Mouse (Mus musculus) MEL-GATA-1-ER (cell line): Measurements from ENCODE around the gene Prm1.
"Not testable (repeated sequence)": the region's sequence is repeated elsewhere in the genome, so short reads cannot be mapped to it uniquely, and the experiment has no call there.

Experiments
- DNase-seq: peaks from one replicate; pipeline ENCODE4 v3.0.0-alpha.2; 2012; ENCODE audit warnings: low read depth; ENCODE audit errors: extremely low read depth

Prm1 gene

DNA sequence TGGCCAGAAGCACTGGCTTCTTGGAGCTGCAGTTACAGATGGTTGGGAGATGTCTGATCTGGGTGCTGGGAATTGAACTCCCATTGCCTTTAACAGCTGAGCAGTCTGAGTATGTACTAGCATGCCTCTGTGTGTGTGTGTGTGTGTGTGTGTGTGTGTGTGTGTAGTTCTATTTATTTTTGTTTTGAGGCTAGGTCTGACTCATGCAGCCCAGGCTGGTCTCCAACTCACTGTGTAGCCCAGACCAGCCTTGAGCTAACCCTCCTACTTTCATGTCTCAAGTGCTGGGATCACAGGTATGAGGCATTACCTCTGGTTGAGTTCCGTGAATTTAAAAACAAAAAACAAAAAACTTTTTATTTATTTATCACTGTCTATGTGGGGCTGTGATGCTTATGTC is 18.9 kb upstream of the Prm1 start:
- DNase-seq: no peak

DNA sequence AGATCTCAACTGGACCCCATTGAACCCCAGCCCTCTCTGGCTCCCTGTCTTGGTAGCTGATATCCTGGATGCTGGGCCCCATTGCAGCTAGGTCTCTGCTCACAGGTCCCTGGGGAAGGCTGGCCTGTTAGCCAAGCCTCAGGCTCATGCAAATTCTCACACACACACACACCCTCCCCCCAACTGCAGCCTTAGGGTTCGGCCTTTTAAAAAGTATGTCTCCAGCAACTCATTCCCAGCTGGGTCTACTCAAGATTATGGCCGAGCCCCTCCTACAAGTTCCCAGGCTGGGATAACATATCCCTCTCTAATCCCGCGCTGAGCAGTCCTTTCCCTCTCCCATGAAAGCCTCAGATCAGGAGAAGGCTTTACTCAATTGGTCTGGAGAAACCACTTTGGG is 15.7 kb upstream of the Prm1 start:
- no peak for DNase-seq

DNA sequence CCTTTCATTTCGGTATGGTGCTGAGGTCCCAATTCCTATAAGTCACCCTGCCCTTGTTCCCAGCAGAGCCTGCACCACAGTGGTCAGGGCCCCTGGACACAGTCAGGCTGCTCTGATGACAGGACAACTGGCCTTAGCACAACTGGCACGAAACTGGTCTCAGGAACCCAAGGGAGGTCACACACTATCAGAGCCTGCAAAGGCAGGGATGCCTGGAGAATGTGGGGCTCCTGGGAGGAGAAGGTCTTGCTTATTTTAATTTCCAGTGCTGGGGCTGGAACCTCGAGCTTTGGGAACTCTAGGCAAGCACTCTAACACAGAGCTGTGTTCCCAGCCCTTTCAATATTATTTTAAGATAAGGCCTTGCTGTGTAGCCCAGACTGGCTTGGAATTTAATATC is 14.3 kb upstream of the Prm1 start:
- no peak for DNase-seq

DNA sequence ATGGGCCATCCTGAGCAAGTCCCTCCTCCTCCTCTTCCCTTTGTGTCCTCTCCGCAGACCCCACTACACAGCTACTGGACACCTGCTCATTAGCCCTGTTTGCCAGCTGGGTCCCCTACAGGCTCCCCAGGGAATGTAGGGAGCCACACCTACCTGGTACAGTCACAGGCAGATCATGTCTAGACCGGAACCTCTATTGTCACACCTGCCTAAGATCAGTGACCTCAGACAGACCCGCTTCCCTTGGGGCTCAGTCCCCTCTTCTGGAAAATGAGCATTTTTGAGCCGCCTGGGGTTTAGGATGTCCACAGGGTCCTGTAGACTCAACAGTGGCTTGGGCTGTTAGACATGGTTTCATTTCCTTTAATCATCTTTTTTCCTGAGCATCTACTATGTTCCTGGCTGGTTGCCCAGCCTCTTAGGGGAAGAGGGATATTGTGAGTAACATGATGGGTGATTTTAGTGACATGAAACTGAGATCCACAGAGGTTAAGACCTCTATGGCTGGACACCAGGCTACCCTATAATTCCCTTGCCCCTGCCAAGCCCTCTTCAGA is 13.0 kb upstream of the Prm1 start:
- DNase-seq: no peak

DNA sequence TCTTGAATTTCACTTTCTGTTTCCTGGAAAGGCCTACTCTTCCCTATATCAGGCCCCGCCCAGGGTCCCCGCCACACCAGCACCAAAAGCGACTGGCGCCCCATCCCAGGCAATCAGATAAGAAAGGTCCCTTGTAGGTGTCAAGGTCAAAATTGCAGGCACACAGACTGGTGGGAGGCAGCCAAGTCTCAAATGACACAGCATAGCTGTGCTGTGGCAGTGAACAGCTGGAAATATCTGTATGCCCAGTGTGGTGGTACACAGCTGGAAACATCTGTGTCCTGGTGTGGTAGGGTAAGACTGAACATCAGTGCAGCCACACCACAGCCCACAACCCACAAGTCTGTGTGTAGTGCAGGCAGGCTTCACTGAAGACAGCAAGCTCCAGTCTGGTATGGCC is 9.2 kb upstream of the Prm1 start:
- DNase-seq: no peak

DNA sequence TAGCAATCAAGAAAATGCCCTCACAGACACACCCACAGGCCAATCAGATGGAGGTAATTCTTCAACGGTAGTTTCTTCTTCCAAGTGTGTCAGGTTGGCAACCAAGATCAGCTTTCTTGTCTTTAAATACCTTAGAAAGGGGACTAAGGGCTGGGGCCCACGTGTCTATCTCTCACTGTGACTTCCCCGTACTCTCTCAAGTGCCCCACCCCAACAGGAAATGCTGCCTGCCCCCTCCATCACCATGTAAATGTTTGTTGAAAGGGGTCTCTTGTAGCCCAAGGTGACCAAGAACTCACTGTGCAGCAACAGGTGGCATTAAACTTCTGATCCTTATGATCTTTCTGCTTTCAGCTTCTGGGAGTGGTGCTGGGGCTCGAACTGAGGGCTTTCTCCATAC is 8.1 kb upstream of the Prm1 start:
- no peak for DNase-seq

DNA sequence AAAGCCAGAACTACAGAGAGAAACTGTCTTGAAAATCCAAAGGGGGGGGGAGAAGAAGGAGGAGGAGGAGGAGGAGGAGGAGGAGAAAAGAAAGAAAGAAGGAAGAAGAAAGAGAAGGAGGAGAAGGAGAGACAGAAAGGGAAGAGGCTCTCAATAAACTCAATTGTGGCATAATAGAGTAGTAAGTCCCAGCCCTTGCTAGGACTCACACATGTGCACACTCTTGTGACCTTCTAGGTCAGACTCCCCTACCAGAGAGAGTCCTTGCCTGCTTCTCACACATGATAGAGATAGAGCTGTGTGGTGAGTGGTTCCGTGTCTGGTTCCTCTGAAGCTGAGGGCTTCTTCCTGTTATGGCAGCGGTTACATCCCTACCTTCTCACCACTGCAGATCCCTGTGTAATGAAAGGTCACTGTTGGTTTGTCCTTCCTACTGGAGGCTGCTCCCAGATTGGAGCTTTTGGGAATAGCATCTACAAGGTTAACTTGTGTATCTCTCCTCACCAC is 7.3 kb upstream of the Prm1 start, which contains the start of gene Gm11172:
Gm11172 (plus strand) TSS at position 51 of the 507 bp plus-strand sequence.
- no peak for DNase-seq

DNA sequence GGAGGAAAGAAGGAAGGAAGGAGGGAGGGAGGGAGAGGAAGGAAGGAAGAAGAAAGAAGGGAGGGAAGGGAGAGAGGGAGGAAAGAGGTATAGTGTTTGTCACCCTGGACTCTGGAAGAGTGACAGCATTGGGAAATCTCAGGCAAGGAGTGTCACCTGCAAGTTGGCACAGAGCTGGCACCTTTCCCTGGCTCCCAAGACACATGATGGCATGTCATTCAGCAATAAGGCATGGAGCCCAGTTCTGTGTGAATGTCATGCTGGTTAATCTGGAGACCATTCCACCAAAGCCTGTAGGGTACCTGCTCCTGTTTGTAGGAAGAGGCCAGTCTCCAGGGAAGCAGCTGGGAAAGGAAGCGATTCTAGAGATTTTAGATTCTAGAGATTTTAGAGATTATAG is 4.7 kb upstream of the Prm1 start:
- DNase-seq: no peak

DNA sequence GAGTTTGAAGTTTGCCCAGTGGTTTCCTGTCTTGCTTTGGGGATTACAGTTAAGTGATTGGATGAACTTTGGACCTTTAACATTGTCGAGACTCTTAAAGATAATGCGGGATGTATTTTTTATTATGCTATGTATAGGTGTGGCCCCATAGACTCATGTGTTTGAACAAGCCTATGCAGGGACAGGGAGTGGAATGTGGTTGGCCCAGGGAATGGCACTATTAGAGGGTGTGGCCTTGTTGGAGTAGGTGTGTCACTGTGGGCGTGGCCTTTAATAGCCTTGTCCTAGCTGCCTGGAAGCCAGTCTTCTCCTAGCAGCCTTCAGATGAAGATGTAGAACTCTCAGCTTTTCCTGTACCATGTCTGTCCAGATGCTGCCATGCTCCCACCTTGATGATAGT is 3.2 kb downstream of the Prm1 start:
- DNase-seq: not testable (repeated sequence)

DNA sequence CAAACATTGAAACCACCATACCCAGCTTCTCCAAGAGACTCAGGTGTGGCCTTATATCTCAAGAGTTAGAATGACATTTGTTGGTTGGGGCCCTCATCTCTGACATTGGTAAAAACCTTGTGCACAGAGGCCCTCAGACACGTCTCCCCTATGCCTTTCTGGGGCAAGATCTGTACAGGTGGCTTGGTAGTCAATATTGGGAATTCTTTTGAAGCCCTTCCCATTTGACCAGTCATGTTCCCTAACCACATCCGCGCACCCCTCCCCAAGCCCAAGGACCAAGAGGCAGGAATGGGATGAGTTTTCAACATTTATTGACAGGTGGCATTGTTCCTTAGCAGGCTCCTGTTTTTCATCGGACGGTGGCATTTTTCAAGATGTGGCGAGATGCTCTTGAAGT is 9.6 kb downstream of the Prm1 start, which contains the start of gene Prm2:
Prm2 (minus strand) TSS at position 101 of the 400 bp plus-strand sequence.
- DNase-seq: no peak

DNA sequence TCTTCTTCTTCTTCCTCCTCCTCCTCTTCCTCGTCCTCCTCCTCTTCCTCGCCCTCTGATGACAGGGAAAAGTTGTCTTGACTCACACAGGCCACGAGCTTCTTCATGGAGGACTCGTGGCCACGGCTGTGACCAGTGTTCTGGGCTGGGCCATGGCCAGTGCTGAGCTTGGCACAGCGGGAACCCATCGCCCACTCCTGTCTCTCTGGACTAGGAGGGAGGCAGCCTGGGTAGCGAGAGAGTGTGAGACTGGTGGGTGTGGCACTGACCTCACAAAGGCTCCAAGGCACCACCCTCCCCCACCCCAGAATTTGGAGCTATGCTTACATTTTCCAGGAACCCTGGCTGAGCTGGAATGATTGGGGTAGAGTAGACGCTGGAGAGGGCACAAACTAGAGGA is 14.9 kb downstream of the Prm1 start, which contains the start of gene Prm3:
Prm3 (minus strand) TSS at position 213 of the 400 bp plus-strand sequence.
- DNase-seq: no peak

DNA sequence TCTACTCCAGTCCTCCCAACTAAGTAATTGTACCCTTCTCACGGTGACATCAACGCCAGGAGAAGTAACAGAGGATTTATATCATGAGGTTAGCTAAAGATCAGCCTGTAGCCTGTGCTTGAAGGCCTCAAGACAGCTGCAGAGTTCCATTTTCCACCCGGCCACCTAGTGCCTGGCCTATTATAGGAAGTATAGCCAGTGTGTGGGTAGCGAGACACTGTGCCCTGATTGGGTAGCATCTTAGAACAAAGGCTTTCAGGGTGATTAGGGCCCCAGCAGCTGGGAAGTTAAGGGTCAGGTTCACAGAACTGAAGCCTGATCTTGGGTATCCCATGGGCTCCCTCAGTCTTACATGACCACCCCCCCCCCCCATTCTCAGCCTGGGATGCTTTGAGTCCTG is 16.8 kb downstream of the Prm1 start:
- no peak for DNase-seq

DNA sequence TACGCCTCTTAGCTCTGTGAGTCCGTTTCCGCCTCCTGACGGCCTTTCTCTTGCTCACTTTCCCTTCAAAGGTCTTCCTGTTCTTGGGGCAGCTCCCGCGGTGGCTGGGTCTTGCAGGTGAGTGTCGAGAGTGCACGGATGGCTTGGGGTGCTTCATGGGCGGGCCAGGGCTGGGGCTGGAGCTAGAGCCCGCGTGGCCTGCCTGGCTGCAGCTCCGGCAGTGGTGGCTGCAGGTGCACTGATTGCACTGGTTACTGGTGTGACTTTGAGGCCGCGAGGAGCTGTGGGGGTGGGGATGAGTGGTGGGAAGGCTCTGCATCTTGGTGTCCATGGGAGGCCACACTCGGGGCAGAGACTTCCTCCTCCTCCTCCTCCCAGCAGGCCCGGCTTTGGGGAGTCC is 17.4 kb downstream of the Prm1 start, which contains the start of gene Tnp2:
Tnp2 (minus strand) TSS at position 390 of the 400 bp plus-strand sequence.
- DNase-seq: no peak

DNA sequence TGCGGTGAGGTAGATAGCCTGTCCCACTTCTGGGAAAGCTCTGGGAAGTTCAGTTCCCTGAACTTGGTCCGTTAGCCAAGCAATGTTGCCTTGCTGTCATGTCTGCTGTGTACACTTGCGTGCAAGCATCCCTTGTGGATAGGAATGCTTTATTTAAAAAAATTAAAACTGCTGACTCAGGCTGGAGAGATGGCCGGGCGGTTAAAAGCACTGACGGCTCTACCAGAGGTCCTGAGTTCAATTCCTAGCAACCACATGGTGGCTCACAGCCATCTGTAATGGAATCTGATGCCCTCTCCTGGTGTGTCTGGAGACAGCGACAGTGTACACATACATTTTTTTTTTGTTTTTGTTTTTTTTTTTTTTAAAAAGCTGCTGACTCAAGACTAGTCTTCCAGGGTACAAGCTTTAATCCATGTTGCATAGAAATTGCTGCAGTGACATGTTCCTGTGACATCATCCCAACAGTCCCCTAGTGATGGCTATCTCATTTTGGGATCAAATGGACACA is 18.0 kb downstream of the Prm1 start:
- DNase-seq: no peak

DNA sequence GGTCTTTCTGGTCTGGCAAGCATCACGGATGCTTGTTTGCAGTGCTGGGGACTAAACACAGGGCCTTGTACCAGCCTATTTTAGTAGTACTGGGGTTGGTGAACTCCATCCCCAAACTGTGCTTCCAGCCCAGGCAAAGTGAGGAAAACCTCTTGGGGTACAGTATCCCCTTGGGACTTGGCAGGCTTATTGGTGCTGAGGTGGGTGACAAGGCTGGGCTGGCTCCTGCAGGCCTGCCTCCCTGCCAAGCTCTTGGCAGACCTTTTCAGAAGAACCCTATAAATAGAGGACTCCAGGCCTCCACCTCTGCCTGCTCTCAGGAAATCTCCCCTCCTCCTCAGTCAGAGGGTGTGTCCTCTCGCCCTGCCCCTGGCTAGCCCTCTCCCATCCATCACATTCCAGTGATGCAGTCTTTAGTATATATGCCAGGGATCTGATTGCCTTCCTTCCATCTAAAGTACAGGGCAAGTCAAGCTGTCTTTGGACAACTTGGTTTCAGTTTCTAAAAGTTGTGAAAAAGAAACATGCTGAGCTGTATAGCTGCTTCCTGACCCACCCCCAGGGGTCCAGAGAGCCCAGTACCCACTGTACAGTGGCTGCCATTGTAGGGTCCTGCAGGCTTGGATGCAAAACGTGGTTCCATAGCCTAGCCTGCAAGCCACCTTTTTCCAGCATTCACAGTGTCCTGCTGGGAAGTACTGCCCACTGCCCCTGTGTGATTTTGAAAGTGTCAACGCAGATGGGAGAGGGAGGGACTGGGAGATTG is 18.7 kb downstream of the Prm1 start:
- no peak for DNase-seq

DNA sequence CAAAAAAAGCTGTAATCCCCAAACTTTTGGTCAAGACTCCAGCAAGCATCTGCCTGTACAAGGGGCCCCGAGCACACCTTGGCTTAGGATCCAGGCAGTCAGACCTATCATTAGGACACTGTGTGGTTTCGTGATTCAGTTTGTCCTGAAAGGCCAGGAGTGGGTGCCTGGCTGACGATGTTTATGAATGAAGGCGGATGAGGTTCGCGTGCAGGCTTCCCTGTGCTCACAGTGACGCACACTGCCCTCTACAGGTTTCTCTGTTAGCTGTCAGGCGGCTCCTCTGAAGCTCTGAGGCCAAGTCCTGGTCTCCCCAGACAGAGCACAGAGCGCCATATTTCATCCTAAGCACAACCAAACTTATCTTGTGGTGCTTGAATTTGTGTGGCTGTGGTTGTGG is 19.4 kb downstream of the Prm1 start:
- DNase-seq: peak; percentile 80

DNA sequence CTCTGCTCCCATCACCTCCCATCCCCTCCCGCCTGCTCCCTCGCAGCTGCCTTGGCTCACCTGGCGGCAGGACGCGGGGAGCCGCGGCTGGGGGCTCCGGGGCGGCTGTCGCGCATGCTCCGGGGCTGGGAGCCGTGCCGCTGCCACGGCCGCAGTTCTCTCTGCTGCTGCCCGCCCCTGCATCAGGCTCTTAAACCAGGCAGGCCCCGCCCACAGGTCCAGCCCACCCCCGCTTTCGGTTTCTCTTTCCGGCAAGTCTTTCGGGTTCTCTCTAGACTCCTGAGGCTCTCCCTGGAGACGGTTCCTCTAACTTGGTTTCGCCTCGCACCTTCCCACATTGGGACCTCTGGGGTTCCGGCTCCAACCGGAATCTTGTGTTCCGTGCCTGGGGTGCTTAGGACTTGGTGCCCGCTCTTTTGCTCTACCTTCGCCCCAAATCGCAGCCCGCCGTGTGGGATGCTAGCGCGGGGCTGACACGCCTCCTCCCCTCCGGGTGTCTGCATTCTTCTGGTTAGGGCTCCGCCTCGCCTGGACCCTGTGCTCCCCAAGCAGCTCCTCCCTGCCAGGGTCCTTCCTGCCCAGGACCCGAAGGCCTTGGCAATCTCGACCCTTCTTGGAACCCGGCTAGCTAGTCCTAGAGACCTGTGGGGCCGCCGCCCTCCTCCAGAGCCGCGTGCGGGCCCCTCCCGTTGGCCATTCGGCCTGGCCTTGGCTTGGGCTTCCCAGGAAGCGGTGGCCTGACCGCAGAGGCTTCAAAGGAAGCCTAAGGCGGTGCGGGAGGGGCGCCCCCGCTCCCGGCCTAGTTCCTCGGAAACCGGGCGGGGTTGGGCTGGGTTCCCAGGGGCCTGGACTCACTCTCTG is 20.0 kb downstream of the Prm1 start, which contains the start of gene Socs1:
Socs1 (minus strand) TSS at position 166 of the 861 bp plus-strand sequence.
- peak; percentile 77 for DNase-seq

DNA sequence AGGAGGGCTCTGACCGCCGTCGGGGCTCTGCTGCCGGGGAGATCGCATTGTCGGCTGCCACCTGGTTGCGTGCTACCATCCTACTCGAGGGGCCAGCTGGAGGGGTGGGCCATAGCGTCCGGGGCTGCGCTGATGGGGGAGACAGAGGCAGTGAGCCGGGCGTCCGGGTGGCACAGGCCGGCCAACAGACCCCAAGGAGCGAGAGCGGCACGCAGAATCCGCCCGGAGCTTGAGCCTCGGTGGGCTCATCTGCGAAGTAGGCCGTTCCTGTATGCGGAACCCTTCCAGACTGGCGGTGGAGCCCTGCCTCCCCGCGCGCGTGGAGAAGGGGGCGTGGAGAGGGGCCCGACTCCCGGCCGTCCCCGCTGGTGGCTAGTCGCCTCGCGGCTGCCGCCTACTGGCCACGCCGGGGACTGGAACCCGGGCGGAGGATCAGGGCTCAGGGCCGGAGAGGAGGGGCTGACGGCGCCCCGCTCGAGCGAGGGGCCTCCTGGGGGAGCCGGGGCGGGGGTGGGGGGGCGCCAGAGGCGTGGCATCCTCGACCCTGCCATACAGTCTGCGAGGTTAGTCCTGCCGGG is 20.8 kb downstream of the Prm1 start:
- no peak for DNase-seq

DNA sequence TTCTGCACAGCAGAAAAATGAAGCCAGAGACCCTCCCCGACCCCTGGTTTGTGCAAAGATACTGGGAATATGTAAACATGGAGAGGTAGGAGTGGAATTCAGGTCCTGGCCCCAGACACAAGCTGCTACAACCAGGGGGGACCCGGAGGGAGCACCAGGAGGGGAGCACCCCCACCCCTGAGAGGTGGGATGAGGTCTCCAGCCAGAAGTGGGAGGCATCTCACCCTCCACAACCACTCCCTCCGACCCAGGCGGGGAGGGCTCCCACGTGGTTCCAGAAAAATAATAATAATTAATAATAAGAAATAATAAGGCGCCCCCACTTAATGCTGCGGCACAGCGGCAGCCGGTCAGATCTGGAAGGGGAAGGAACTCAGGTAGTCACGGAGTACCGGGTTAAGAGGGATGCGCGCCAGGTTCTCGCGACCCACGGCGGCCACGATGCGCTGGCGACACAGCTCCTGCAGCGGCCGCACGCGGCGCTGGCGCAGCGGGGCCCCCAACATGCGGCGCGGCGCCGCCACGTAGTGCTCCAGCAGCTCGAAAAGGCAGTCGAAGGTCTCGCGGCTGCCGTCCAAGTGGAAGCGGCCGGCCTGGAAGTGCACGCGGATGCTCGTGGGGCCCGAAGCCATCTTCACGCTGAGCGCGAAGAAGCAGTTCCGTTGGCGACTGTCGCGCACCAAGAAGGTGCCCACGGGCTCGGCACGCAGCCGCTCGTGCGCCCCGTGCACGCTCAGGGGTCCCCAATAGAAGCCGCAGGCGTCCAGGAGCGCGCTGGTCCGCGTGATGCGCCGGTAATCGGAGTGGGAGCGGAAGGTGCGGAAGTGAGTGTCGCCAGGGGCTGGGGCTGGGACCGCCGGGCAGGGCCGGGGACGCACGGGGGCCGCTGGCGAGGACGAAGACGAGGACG is 21.5 kb downstream of the Prm1 start:
- no peak for DNase-seq

DNA sequence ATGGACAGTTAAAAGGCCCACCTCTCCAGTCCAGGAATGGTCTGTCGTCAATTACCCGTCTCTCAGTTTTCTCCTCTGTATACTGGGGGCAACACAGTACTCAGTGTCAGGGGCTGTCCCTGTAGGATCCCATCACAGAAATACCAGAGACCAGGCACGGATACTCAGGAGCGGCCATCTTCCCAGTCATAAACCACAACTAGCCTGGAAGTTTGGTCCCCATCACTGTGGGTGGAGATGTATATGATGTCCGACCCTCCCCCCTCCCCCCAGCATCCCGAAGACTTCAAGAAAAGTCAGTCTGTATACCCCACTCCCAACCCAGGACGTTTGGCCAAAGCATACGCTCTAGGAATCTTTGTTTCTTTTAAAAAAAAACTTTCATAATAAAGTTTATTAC is 22.2 kb downstream of the Prm1 start:
- no peak for DNase-seq
